Mouse (Mus musculus) lung, postnatal 25 days (tissue): ENCODE data around the gene Nisch.

Experiments
- DNase-seq: peaks from one replicate; pipeline ENCODE4 v3.0.0; 2022; ENCODE audit warnings: low spot score

Gene Nisch

GRCm38 (mm10) chr14:31215157-31216002 lies 1.4 kb downstream of the Nisch start:
- DNase-seq: peak; percentile 85

- no peak for DNase-seq
Measured at GRCm38 (mm10) chr14:31214684-31215083, 2.1 kb downstream of the Nisch start.

GRCm38 (mm10) chr14:31213868-31214267 lies 2.9 kb downstream of the Nisch start:
- no peak for DNase-seq

DNA sequence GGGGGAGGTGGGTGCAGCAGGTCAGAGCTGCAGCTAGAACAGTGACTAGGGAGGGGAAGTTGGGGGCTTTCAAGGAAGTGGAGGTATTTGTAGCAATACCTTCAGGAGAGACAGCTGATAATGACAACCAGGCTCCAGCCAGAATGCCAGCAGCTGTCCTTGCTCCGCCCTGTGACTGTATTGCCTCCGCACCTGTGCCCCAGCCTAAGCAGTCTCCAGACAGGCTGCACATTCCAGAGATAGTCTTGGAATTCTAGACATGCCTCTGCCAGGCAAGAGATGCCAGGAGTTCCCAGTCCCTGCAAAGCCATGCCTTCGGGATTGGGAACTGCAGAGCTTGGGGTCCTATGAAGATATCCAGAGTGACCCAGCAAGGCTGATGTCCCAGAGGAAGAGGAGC lies 4.2 kb downstream of the Nisch start:
- no peak for DNase-seq

GRCm38 (mm10) chr14:31211854-31212253 lies 4.9 kb downstream of the Nisch start:
- DNase-seq: no peak

DNA sequence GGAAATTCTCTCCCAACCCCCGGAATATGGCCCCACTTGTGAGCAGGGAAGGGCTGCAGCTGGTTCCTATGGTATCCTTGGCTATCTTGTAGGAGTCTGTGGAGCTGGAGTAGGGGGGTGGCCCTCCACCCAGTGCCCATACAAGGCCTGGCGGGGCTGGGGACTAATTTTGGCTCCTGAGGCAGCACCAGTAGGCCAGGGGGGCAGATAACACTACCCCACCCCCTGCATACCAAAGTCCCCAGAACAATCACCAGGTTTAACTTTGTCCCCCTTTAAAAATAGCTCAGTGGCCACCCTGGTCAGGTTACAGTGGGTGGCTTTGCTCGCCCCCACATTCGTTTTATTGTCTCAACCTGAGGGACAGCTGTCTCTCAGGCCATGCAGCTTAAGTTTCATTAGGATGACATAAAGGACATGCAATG lies 7.6 kb downstream of the Nisch start:
- DNase-seq: no peak

GRCm38 (mm10) chr14:31208084-31208483 lies 8.7 kb downstream of the Nisch start, which contains the start of gene Tnnc1:
Gene Tnnc1 (plus strand): TSS chr14:31208312.
- no peak for DNase-seq

DNA sequence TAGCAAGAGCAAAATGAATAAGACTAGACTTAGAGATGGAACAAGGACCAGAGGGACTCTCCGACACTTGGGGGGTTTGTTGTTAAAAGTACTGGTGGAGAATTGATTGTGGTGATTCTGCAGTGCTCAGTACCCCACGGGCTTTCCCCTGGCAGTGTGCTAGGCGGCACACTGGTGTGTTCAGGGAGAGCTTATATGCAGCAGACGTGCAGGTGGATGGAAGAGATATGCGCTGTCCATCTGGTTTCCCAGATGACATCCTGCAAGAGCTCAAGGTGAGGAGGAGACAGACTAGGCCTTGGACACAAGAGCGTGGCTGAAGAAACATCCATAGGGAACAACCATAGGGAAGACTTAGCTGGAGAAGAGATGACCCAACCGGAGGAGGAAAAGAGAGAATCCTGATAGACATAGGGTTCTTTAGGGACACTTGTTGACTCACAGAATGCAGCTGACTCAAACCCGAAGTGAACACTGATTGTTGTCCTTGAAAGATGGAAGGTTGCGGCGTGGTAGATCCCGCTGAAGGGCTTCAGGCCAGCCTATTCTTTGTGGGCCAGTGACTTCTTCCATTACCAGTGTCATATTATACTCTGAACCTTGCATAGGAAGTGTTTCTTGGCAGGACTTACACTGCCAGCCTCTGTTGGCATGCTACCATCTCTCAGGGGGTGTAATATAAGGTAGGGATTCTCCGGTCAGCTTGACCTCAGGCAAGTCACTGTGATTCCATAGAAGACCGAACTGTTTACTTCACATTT lies 9.5 kb downstream of the Nisch start:
- peak; percentile 34 for DNase-seq

DNA sequence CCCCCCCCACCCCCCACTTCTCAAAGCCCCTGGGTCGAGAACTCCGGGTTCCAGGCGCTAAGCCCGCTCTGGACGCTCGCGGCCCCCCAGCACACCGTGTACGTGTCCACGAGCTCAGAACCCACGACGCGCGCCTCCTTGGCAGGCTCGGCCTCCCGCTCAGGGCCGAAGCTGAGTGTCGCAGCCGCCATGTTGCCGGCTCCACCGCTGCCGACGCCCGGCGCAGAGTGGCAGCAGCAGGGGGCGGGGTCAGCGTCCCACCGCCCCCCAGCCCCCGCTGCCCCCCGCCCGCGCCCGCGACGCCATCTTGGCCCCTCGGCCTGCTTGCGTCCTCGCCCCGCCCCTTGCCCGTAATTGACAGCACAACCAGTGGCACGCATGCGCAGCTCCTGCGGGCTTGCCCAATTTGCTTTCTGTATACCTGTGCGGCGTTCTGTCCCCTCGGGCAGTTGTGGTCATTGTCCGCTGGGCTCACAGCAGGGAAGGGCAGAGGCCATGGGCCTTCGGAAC lies 10.2 kb downstream of the Nisch start:
- DNase-seq: peak; percentile 96

DNA sequence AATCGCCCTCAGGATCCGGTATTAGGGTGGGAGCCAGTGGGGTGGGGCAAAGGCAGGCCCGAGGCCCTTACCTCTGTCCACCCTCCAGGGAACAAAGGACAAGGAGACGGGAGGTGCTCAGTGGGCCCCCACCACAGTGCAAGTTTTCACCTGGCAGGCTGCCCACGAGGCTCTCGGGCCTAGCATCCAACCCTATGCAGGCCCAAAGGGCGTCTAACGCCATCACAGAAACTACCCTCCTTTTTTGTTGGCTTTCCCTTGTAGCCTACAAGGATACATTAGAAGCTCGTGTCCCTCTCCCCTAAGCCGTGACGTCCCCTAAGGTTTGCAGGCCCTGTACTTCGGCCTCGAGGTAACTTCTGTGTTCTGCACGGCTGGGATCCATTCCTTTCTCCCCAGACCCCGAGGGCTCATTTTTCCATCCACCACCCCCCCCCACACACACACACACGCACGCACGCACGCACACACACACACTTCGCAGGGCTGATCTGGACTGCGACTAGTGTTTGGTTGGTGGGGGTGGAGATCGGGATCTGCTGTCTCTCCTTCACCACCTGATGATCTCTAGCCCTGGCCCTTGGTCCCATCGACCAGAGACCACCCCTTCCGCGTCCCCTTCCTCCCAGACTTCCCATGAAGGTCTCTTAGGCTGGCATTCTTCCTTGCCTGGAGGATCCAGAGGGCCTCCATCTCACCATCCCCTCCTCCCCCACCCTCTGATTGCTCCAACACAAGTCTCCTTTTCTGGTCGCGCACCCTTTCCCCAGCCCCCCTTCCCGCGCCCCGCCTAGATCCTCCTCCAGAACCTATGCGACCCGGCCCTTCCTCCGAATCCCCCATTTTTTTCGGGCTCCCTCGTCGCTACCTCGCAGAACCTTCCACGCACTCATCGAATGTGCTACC lies 10.9 kb downstream of the Nisch start:
- DNase-seq: no peak

GRCm38 (mm10) chr14:31205244-31205561 lies 11.5 kb downstream of the Nisch start:
- DNase-seq: no peak

DNA sequence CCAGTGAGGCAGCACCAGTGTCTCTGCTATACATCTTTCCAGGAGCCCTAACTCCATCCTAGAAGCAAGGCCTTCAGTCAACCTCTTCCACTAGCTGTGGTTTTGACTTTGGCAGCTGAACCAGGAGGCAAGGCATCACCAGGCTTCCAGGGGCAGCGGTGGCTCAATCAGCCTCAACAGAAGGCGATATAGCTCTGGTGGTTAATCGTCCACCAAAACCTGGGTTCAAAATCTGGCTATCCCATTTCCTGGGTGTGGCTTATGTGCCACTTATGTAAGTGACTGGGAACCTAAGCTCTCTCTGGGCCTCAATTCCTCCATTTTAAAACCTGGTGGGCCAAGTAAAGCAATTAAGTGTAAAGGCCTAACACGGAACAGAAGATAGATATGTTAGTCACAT lies 11.9 kb downstream of the Nisch start:
- no peak for DNase-seq

DNA sequence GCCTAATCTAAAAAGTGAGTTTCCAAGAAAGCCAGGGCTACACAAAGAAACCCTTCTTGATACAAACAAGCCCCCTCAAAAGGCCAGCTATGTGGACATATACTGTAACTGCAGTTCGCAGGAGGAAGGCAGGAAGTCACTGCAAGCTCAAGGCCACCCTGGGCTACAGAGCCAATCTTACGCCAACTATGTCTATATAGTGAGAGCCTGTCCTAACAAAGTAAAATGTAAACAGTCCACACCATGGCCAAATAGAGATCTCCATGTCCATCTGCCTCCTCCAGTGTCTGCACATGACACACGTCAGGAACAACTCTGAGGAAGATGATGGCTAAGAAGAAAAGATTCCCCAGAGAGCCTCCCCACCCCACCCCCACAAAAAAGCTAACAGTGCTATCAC lies 16.7 kb downstream of the Nisch start:
- no peak for DNase-seq

- DNase-seq: no peak
Measured at GRCm38 (mm10) chr14:31199599-31199998, 17.1 kb downstream of the Nisch start.

- no peak for DNase-seq
Measured at GRCm38 (mm10) chr14:31197547-31198516, 18.9 kb downstream of the Nisch start.

GRCm38 (mm10) chr14:31195968-31196367 lies 20.8 kb downstream of the Nisch start:
- no peak for DNase-seq

- DNase-seq: no peak
Measured at GRCm38 (mm10) chr14:31195521-31195920, 21.2 kb downstream of the Nisch start.

DNA sequence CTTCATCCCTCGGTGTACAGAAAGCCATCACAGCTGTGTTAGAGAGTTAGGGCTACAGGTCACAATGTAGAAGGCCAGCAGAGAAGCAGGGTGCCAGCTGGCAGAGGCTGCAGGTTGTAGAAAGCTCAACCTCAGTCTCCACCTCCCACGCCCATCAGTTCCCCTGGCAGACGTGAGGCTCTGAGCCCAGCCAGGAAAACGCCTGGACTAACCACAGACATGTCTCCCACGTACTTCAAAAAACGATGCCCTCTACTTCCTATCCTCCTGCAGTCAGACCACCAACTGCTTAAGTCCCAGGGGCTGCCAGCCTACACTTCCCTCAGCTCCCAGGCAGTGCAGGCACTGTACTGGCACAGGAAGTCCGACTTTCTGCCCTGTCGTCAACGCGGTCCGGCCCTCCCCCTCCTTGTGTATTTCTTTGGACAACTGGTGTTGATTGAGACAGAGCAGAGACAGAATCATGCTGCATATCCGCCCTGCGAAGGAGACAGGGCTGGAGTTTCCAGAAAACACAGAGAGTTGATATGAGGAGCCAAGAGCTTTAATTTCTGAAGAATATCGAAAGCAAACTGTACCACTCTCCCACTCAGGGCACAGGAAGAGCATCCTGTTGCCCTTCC lies 21.7 kb downstream of the Nisch start:
- DNase-seq: peak; percentile 82

DNA sequence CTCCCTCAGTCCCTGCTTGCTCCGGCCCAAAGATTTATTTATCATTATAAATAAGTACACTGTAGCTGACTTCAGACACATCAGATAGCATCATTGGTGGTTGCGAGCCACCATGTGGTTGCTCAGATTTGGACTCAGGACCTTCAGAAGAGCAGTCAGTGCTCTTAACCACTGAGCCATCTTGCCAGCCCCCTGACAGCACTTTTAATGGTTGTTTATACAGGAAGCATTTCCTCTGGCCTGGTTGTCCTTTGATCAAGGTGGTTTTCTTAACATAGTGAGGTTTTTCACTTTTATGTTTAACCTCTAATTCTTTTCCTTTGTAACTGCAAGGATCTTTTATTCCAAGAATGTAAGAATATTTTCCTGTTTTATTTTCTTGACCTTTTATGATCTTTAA lies 22.3 kb downstream of the Nisch start:
- DNase-seq: no peak

- DNase-seq: no peak
Measured at GRCm38 (mm10) chr14:31193791-31194190, 23.0 kb downstream of the Nisch start.
